Mouse (Mus musculus) spleen, postnatal 10 days (tissue): ENCODE data around the gene Atg101.
A peak's percentile ranks its signal among the peaks of the same experiment; 100 is the strongest.
"Not testable (repeated sequence)": the region's sequence is repeated elsewhere in the genome, so short reads cannot be mapped to it uniquely, and the experiment has no call there.

Experiments used
- DNase-seq, 2 experiments: peaks; one replicate each; pipeline ENCODE4 v3.0.0; 2021 to 2022; ENCODE audit warnings: low spot score in 2 of 2

Gene Atg101

DNA sequence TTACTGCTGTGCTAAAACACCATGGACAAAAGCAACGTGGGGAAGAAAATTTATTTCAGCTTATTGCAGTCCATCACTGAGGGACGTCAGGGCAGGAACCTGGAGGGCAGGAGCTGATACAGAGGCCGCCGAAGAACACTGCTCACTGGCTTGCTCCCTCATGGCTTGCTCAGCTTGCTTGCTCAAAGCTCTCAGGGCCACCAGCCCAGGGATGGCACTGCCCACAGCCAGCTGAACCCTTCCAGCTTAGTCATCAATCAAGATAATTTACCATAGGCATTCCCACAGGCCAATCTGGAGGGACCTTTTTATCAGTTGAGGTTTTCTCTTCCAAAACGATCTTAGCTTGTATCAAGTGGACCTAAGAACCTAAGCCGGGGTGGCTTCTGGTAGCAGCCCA is 27.9 kb downstream of the Atg101 start:
- DNase-seq = no peak

GRCm38 (mm10) chr15:101315378-101315777 is 31.3 kb downstream of the Atg101 start:
- no peak for DNase-seq

GRCm38 (mm10) chr15:101315832-101316231 is 31.8 kb downstream of the Atg101 start:
- peak; percentile 68 to 86 for DNase-seq

DNA sequence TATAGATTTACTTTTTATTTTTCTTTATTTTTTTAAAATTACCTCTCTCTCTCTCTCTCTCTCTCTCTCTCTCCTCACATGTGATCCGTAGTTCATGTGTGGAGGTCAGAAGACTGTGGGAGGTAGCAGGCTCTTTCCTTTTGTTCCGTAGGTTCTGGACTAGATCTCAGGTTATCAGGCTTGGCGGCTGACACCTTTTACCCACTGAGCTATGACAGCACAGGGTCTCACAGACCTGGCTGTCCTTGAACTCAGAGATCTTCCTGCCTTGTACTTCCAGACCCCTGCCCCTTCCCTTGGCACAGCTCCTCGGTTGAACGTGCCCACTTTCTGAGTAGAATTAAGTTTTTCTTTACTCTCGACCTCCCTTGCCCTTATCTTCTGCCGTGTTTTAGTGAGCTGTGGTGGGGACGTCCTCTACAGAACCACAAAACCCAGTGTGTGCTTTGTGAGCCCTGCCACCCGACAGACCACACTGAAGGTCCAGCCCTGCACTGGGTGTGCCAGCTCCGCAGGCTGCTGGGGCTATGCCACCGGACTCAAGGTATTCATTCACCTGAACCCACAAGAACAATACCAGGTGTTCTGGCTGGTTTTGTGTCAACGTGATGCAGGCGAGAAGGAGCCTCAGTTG is 32.3 kb downstream of the Atg101 start:
- DNase-seq = no peak

DNA sequence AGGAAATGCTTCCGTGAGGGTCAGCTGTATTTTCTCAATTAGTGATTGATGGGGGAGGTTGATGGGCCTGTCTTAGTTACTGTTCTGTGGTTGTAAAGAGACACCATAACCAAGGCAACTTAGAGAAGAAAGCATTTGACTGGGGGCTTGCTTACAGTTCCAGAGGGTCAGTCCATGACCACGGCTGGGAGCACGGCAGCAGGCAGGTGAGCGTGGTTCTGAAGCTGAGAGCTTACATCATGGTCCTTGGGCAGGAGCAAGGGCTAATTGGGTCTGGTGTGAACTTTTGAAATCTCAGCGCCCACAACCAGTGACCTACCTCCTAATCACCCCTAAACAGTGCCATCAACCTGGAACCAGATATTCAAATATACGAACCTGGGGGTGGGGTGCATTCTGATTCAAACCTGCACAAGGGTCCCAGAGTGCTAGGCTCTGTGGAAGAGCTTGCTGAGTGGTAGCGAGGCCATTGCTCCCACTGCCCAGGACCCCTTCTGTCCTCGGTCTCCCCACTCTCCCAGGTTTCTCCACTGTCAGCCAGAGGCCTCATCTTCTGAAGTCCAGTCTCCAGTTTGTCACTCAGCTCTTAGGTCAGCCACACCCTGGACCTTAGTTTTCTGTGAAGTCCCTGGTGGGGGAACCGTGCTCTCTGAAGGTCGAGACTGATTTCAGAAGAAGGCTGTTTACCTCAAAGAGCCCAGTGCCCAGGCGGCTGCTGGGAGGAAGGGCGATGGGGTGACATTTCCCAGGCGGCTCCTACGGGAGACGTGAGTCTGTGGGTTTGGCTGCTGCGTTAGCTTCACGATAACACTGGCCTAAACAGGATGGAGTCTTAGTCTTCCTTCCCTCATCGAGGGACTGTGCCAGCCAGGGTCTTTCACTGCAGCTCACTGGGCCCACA is 33.1 kb downstream of the Atg101 start:
- DNase-seq = no peak

GRCm38 (mm10) chr15:101317814-101318500 is 33.9 kb downstream of the Atg101 start:
- DNase-seq = no peak

DNA sequence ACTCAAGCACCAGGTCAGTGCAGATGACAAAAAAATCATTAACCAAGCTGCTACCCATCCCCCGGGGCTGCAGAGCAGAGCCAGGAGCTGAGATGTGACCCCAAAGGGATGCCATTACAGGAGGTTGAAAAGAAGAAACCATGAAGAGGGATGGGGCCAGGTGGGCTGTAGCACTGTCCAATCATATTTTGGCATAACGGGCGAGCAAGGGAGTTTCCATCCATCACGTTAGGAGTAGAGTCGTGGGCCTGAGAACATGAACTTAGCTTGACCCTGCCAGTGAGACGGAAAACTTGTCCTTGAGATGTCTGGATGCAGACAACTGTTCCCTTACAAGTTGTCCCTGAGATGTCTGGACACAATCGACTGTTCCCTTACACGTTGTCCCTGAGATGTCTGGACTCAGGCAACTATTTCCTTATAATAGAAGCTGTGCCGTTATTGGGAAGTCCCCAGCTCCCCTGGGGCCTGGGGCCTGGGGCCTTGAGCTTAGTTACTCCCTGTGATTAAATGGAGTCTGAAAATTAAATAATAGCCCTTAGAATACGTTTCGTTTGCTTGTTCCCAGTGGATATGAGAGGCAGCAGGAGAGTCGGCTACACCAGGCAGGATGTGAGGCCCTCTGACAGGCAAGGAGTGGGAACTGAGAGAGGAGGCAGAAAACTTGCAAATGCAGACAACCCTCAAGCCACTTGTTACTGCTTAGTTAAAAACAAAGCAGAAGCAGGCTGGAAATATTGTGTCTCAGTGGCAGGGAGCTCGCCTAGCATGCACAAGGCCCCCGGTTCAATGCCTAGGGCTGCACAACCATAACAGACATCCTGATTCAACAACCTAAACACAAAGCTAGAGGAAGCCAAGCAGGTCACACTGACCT is 35.1 kb downstream of the Atg101 start:
- DNase-seq = no peak

DNA sequence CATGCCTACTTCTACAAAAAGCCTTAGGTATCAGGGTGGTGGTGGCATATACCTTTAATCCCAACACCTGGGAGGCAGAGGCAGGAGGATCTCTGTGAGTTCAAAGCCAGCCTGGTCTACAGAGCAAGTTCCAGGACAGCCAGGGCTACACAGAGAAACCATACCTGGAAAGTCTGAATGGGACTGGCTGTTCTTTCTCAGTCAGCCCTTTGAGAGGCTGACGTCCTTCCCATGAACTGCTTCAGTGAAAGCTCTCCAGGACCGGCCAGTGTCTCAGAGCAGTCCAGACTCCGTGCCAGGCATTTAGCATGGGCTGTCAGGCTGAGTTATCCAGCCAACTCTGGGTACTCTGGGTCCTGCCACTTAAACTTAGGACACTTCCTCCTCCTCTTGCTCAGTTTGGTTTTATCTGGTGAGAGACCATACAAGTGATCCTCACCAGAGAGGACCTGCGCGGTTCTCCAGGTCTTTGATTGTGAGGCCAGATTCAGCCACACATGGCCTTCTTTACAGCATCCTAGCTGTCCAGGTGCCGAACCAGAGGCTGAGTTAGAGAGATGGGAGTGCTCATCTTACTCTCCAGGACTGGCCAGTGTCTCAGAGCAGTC is 36.0 kb downstream of the Atg101 start:
- DNase-seq = no peak

GRCm38 (mm10) chr15:101320618-101321041 is 36.6 kb downstream of the Atg101 start:
- DNase-seq = no peak

DNA sequence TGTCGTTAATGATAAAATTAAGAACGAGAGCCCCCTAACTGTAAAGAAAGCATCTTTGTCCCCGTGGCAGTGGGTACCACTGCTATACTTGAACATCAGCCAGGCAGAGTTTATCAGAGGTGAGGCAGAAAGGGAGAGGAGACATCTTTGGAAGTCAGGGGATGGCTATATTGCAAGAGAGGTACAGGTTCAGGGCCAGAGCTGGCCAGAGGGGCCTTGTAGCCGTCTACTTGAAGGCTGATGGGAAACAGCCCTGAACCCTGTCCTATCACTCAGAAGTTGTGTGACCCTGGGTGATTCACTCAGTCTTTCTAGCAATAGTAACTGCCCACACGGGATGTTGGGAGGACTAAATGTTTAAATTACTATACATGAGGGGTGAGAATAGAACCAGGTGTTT is 37.1 kb downstream of the Atg101 start:
- DNase-seq = no peak

DNA sequence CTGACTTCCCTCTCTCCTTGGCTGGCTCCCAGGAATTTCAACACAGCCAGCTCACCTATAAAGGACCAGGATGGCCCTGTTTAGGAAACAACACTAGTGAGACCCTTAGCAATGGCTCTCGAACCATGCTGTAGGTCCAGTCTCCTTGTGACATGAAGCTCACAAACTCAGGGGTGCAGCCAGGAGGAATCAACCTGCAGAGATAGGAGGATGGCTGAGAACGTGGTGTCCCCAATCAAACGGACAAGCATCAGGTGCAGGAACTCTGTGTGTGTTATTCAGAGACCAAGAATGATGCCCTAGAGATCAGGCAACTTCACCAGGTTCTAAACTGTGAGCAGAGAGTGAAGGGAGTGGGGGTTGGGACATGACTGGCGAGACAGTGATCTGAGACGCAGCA is 38.0 kb downstream of the Atg101 start:
- DNase-seq = no peak

DNA sequence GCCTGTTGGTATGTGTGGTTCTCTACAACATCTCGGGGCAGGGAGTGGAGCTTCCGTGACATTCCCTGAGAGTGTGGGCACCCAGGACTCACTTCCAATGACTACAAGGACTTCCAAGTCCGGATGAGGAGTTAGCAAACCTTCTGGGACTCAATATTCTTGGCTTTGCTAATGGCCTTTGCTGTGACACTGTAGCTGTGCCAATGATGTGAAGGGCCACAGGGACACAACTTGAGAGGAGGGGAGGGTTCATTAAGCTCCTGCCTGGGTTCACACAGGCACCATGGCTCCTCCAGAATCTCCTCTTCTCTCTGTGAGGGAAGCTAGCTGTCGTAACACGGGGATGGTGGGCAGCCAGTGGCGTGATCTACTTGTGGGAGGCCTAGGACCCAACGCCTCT is 38.6 kb downstream of the Atg101 start:
- DNase-seq = no peak

DNA sequence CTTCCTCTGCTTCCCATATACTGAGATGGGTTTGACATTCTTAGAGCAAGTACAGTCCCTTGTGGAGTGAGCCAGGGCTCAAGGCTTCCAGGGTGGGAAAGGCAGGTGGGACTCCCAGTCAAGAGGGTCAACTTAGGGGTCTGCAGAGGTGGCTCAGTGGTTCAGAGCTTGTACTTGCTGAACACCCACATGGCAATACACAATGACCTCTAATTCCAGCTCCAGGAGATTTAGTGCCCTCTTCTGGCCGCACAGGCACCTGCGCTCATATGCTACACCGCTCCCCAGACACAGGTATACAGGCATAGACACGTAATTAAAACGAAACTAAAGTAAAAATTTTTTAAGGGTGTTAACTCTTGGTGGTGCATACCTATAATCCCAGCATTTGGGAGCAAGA is 39.4 kb downstream of the Atg101 start:
- no peak for DNase-seq

GRCm38 (mm10) chr15:101324409-101324808 is 40.3 kb downstream of the Atg101 start:
- not testable (repeated sequence) for DNase-seq

GRCm38 (mm10) chr15:101325991-101326534 is 42.0 kb downstream of the Atg101 start:
- no peak for DNase-seq

GRCm38 (mm10) chr15:101327282-101327681 is 43.2 kb downstream of the Atg101 start:
- DNase-seq = peak; percentile 51 to 82

GRCm38 (mm10) chr15:101328876-101329563 is 44.9 kb downstream of the Atg101 start:
- DNase-seq = no peak

GRCm38 (mm10) chr15:101329564-101329892 is 45.5 kb downstream of the Atg101 start:
- no peak for DNase-seq

DNA sequence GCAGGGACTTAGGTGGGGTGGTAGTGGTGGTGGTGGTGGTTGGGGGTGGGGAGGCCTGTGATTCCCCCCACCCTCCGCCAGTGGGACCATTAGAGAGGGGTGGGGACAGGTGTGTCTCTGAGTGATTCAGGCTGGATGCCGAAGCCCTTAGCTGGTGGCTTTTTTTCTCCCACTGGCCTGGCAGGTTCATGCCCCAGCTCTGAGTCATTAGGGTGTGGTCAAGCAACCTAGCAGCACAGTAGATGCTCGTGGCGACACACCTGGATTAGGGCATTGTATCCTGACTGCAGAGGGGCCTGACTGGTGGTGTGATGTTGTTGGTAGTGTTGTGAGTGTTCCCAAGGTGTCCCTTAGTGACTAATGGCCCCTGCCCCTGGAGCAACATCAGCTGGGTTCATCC is 47.0 kb downstream of the Atg101 start:
- no peak for DNase-seq

DNA sequence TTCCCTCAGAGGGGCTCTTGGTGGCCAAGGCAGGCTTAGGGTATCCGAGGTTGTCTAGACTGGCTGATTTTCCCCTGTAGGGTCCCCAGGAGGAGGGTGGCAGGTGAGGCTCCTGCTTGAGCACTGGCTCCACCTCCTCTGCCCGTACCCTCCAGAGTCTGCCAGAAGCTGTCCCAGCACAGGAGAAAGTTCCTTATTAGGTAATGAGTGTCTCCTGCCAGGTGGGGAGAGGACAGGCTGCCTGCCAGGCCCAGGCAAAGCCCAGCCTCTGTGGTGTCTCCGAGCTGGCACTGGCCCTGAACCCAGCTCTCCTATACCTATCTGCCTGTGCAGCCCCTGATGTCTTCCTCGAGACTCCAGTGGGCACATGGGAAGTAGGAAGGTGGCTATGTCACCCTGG is 48.3 kb downstream of the Atg101 start:
- no peak for DNase-seq
